Mouse (Mus musculus) monocyte, adult 2 months (primary cell): Measurements from ENCODE around the gene Tatdn2.

Source experiments
- DNase-seq, 2 experiments: peaks; one replicate each; pipeline ENCODE4 v3.0.0; 2022; ENCODE audit warnings: low spot score in 2 of 2, low read depth in 1 of 2

The Tatdn2 gene

GRCm38 (mm10) chr6:113696582-113697221, at the start of gene Tatdn2:
Gene Tatdn2, plus strand, starts transcription at chr6:113697050.
- peak; percentile 94 to 96 for DNase-seq

GRCm38 (mm10) chr6:113649346-113650196, 47.3 kb upstream of the Tatdn2 start:
- DNase-seq, result no peak

GRCm38 (mm10) chr6:113650197-113650640, 46.6 kb upstream of the Tatdn2 start:
- no peak for DNase-seq

GRCm38 (mm10) chr6:113651626-113652025, 45.2 kb upstream of the Tatdn2 start:
- no peak for DNase-seq

GRCm38 (mm10) chr6:113653551-113653950, 43.3 kb upstream of the Tatdn2 start:
- DNase-seq, result no peak

- DNase-seq, result peak in 1 of 2 experiments; percentile 58
Measured at GRCm38 (mm10) chr6:113654102-113654501, 42.7 kb upstream of the Tatdn2 start.

GRCm38 (mm10) chr6:113654753-113655397, 42.0 kb upstream of the Tatdn2 start:
- no peak for DNase-seq

GRCm38 (mm10) chr6:113655475-113655874, 41.4 kb upstream of the Tatdn2 start:
- DNase-seq, result no peak

GRCm38 (mm10) chr6:113656847-113657246, 40.0 kb upstream of the Tatdn2 start:
- DNase-seq, result no peak

- no peak for DNase-seq
Measured at GRCm38 (mm10) chr6:113658226-113658625, 38.6 kb upstream of the Tatdn2 start.

- no peak for DNase-seq
Measured at GRCm38 (mm10) chr6:113659648-113660491, 37.0 kb upstream of the Tatdn2 start.

GRCm38 (mm10) chr6:113660492-113661352, 36.1 kb upstream of the Tatdn2 start:
- DNase-seq, result peak in 1 of 2 experiments; percentile 57

- DNase-seq, result peak in 1 of 2 experiments; percentile 72
Measured at GRCm38 (mm10) chr6:113661353-113662241, 35.3 kb upstream of the Tatdn2 start.

- DNase-seq, result no peak
Measured at GRCm38 (mm10) chr6:113662964-113663700, 33.7 kb upstream of the Tatdn2 start.

- DNase-seq, result no peak
Measured at GRCm38 (mm10) chr6:113664305-113664704, 32.5 kb upstream of the Tatdn2 start.

GRCm38 (mm10) chr6:113667611-113668122, 29.2 kb upstream of the Tatdn2 start:
- DNase-seq, result no peak

GRCm38 (mm10) chr6:113668287-113669154, 28.3 kb upstream of the Tatdn2 start:
- peak; percentile 71 to 79 for DNase-seq
